Mouse (Mus musculus): ENCODE data around the gene Cmtm6. TPM values are rescaled to one million over a fixed set of nuclear protein-coding genes. Genes with fewer than 3 reads are reported as not detected.

Cmtm6 gene
- polyA plus RNA-seq, 1 experiment from 2014 or later, result 17.9 TPM

DNA sequence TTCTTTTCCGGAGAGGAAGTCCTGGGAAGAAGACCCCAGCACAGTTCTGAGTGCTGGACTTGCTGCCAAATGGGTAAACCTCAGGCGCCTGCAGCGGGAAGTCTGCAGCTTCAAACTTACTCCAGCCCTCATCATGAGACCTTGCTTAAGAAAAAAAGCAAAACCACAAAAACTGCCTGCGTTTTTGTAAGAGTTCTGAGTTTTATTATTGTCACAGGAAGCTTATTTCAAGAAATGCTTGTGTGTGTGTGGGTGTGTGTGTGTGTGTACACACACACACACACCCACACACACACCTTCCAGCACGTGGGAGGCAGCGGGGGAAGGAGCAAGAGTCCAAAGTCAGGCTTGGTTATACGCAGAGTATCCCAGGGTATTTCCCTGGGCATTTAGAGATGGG is 27.4 kb downstream of the Cmtm6 start:
- ATAC-seq (ENCODE audit: low FRiP score), result no peak
- Histone ChIP-seq H3K9me3 (replicated peaks) (no peaks in the 10 kb centered on the region), H3K27ac (replicated peaks) (no peak overlapping the region), H3K9ac (replicated peaks) (no peak overlapping the region), H3K36me3 (no peaks in the 10 kb centered on the region), H3K4me1 (peaks cover 9% of the 10 kb centered on the region), H3K4me3 (replicated peaks) (no peak overlapping the region), H3K27me3 (replicated peaks) (no peaks in the 10 kb centered on the region), H3K4me2 (no peak overlapping the region)
- 87% methylated on average over 7 of the region's 7 CpGs for WGBS

- Histone ChIP-seq H3K9ac (replicated peaks) (no peak overlapping the region), H3K27ac (replicated peaks) (no peak overlapping the region), H3K4me1 (peaks cover 8% of the 10 kb centered on the region; the same call in 1 of the 2 replicates), H3K9me3 (replicated peaks) (no peaks in the 10 kb centered on the region), H3K4me3 (replicated peaks) (no peak overlapping the region), H3K36me3 (no peaks in the 10 kb centered on the region), H3K27me3 (replicated peaks) (no peaks in the 10 kb centered on the region), H3K4me2 (no peak overlapping the region)
- no peak for ATAC-seq (ENCODE audit: low FRiP score)
- WGBS, result 91% methylated on average over 5 of the region's 5 CpGs
These were observed 27.9 kb downstream of the Cmtm6 start for GRCm38 (mm10) chr9:114758801-114759200.

GRCm38 (mm10) chr9:114759886-114760285 is 29.0 kb downstream of the Cmtm6 start:
- Histone ChIP-seq H3K27me3 (replicated peaks) (no peaks in the 10 kb centered on the region), H3K9me3 (replicated peaks) (no peaks in the 10 kb centered on the region), H3K27ac (replicated peaks) (no peak overlapping the region), H3K4me1 (peaks cover 8% of the 10 kb centered on the region; the same call in 1 of the 2 replicates), H3K9ac (replicated peaks) (no peak overlapping the region), H3K4me3 (replicated peaks) (no peak overlapping the region), H3K4me2 (no peak overlapping the region), H3K36me3 (no peaks in the 10 kb centered on the region)
- no peak for ATAC-seq (ENCODE audit: low FRiP score)
- whole genome bisulfite sequencing, result 60% methylated on average over 4 of the region's 4 CpGs

- H3K27ac ChIP-seq (replicated peaks), result no peak overlapping the region
- H3K4me2 ChIP-seq, result no peak overlapping the region
- no peak overlapping the region for H3K4me3 ChIP-seq (replicated peaks)
- ATAC-seq (ENCODE audit: low FRiP score), result no peak; the same call in 1 of the 2 replicates
- H3K9me3 ChIP-seq (replicated peaks), result no peaks in the 10 kb centered on the region
- no peaks in the 10 kb centered on the region for H3K27me3 ChIP-seq (replicated peaks)
- no peak overlapping the region for H3K9ac ChIP-seq (replicated peaks)
- H3K4me1 ChIP-seq, result peaks cover 8% of the 10 kb centered on the region; the same call in 1 of the 2 replicates
- WGBS, result 88% methylated on average over 5 of the region's 5 CpGs
- no peaks in the 10 kb centered on the region for H3K36me3 ChIP-seq
These were observed 29.4 kb downstream of the Cmtm6 start for GRCm38 (mm10) chr9:114760353-114760752.

GRCm38 (mm10) chr9:114761848-114762247 is 30.9 kb downstream of the Cmtm6 start:
- H3K27me3 ChIP-seq (replicated peaks), result no peaks in the 10 kb centered on the region
- no peak overlapping the region for H3K27ac ChIP-seq (replicated peaks)
- no peak for ATAC-seq (ENCODE audit: low FRiP score)
- H3K4me2 ChIP-seq, result no peak overlapping the region
- H3K4me3 ChIP-seq (replicated peaks), result no peak overlapping the region
- H3K9ac ChIP-seq (replicated peaks), result no peak overlapping the region
- no peaks in the 10 kb centered on the region for H3K9me3 ChIP-seq (replicated peaks)
- peaks cover 12% of the 10 kb centered on the region for H3K4me1 ChIP-seq
- WGBS, result 78% methylated on average over 11 of the region's 11 CpGs
- no peaks in the 10 kb centered on the region for H3K36me3 ChIP-seq

- Histone ChIP-seq H3K27me3 (replicated peaks) (no peaks in the 10 kb centered on the region), H3K9me3 (replicated peaks) (no peaks in the 10 kb centered on the region), H3K36me3 (no peaks in the 10 kb centered on the region), H3K4me3 (replicated peaks) (no peak overlapping the region), H3K27ac (replicated peaks) (no peak overlapping the region), H3K9ac (replicated peaks) (no peak overlapping the region), H3K4me1 (peaks cover 25% of the 10 kb centered on the region), H3K4me2 (no peak overlapping the region)
- WGBS, result 56% methylated on average over 13 of the region's 13 CpGs
- no peak for ATAC-seq (ENCODE audit: low FRiP score)
These were observed 32.4 kb downstream of the Cmtm6 start for GRCm38 (mm10) chr9:114763341-114763740.

GRCm38 (mm10) chr9:114767030-114767429 is 36.1 kb downstream of the Cmtm6 start:
- WGBS, result 35% methylated on average over 13 of the region's 13 CpGs
- H3K9ac ChIP-seq (replicated peaks), result no peak overlapping the region
- H3K9me3 ChIP-seq (replicated peaks), result no peaks in the 10 kb centered on the region
- no peak overlapping the region; the same call in 1 of the 2 replicates for H3K27ac ChIP-seq (replicated peaks)
- H3K4me1 ChIP-seq, result peaks cover 17% of the 10 kb centered on the region
- peak; percentile 75 for ATAC-seq (ENCODE audit: low FRiP score)
- no peak overlapping the region for H3K4me3 ChIP-seq (replicated peaks)
- H3K4me2 ChIP-seq, result no peak overlapping the region
- H3K36me3 ChIP-seq, result no peaks in the 10 kb centered on the region
- 0 out of 2 replicates have a peak, but pooled peaks cover 4% of the 10 kb centered on the region for H3K27me3 ChIP-seq (replicated peaks)

- Histone ChIP-seq H3K4me2 (no peak overlapping the region), H3K4me3 (replicated peaks) (no peak overlapping the region), H3K27me3 (replicated peaks) (0 out of 2 replicates have a peak, but pooled peaks cover 4% of the 10 kb centered on the region), H3K9ac (replicated peaks) (no peak overlapping the region), H3K27ac (replicated peaks) (no peak overlapping the region), H3K4me1 (peaks cover 17% of the 10 kb centered on the region), H3K36me3 (no peaks in the 10 kb centered on the region), H3K9me3 (replicated peaks) (no peaks in the 10 kb centered on the region)
- ATAC-seq (ENCODE audit: low FRiP score), result no peak
- 71% methylated on average over 2 of the region's 2 CpGs for WGBS
These were observed 36.6 kb downstream of the Cmtm6 start for GRCm38 (mm10) chr9:114767507-114767906.

- Histone ChIP-seq H3K4me1 (peaks cover 17% of the 10 kb centered on the region), H3K4me2 (no peak overlapping the region), H3K27ac (replicated peaks) (no peak overlapping the region), H3K27me3 (replicated peaks) (0 out of 2 replicates have a peak, but pooled peaks cover 4% of the 10 kb centered on the region), H3K9ac (replicated peaks) (no peak overlapping the region), H3K36me3 (no peaks in the 10 kb centered on the region), H3K4me3 (replicated peaks) (no peak overlapping the region), H3K9me3 (replicated peaks) (no peaks in the 10 kb centered on the region)
- WGBS, result 66% methylated on average over 10 of the region's 10 CpGs
- ATAC-seq (ENCODE audit: low FRiP score), result no peak
These were observed 37.1 kb downstream of the Cmtm6 start for GRCm38 (mm10) chr9:114768066-114768465.

DNA sequence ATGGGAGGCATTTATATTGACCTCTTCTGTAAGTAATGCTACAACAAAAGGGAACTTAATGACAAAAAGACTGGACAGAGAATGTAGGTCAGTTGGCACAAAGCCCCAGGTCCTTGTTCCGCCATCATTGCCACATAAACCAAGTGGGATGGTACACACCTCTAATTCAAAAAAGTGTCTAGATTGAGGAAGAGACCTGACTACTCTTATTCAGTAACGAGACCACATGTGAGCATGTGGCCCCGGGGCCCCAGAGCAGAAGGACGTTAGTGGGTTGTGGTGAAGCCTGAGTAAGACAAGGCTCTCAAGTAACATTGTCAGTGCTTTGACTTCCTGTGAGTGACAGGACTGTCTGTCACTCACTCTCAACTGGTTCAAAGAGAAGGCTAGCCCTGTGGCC is 39.3 kb downstream of the Cmtm6 start:
- no peak overlapping the region for H3K4me3 ChIP-seq (replicated peaks)
- H3K9ac ChIP-seq (replicated peaks), result no peak overlapping the region
- ATAC-seq (ENCODE audit: low FRiP score), result no peak
- H3K27me3 ChIP-seq (replicated peaks), result 0 out of 2 replicates have a peak, but pooled peaks cover 4% of the 10 kb centered on the region
- H3K27ac ChIP-seq (replicated peaks), result no peak overlapping the region
- H3K4me1 ChIP-seq, result peaks cover 21% of the 10 kb centered on the region
- 86% methylated on average over 4 of the region's 4 CpGs for WGBS
- H3K9me3 ChIP-seq (replicated peaks), result no peaks in the 10 kb centered on the region
- no peaks in the 10 kb centered on the region for H3K36me3 ChIP-seq
- no peak overlapping the region for H3K4me2 ChIP-seq

- Histone ChIP-seq H3K9me3 (replicated peaks) (no peaks in the 10 kb centered on the region), H3K27ac (replicated peaks) (no peak overlapping the region), H3K4me1 (peaks cover 21% of the 10 kb centered on the region), H3K27me3 (replicated peaks) (0 out of 2 replicates have a peak, but pooled peaks cover 4% of the 10 kb centered on the region), H3K36me3 (no peaks in the 10 kb centered on the region), H3K4me2 (no peak overlapping the region), H3K9ac (replicated peaks) (no peak overlapping the region), H3K4me3 (replicated peaks) (no peak overlapping the region)
- WGBS, result 70% methylated on average over 7 of the region's 7 CpGs
- no peak for ATAC-seq (ENCODE audit: low FRiP score)
These were observed 40.6 kb downstream of the Cmtm6 start for GRCm38 (mm10) chr9:114771565-114771964.

GRCm38 (mm10) chr9:114774629-114775028 is 43.7 kb downstream of the Cmtm6 start:
- H3K4me3 ChIP-seq (replicated peaks), result no peak overlapping the region
- no peak overlapping the region for H3K27ac ChIP-seq (replicated peaks)
- peaks cover 5% of the 10 kb centered on the region for H3K4me1 ChIP-seq
- WGBS, result 85% methylated on average over 6 of the region's 6 CpGs
- no peaks in the 10 kb centered on the region for H3K9me3 ChIP-seq (replicated peaks)
- no peaks in the 10 kb centered on the region for H3K36me3 ChIP-seq
- H3K4me2 ChIP-seq, result no peak overlapping the region
- 0 out of 2 replicates have a peak, but pooled peaks cover 4% of the 10 kb centered on the region for H3K27me3 ChIP-seq (replicated peaks)
- ATAC-seq (ENCODE audit: low FRiP score), result no peak
- H3K9ac ChIP-seq (replicated peaks), result no peak overlapping the region

All from neural tube, embryonic 15.5 days (tissue).